Mouse (Mus musculus) thymus, postnatal 14 days (tissue): Measurements from ENCODE around the gene Rpl3.
"Not testable (repeated sequence)": the region's sequence is repeated elsewhere in the genome, so short reads cannot be mapped to it uniquely, and the experiment has no call there.

Source experiments
- DNase-seq: peaks from one replicate; pipeline ENCODE4 v3.0.0; 2021

The Rpl3 gene

GRCm38 (mm10) chr15:80091121-80091955 lies at the start of gene Rpl3, which contains the start of gene Syngr1:
Gene Rpl3 (minus strand): TSS chr15:80091868.
Gene Syngr1 (plus strand): TSS chr15:80091334.
- peak; percentile 92 for DNase-seq

- no peak for DNase-seq
Observed at GRCm38 (mm10) chr15:80140878-80141277, 49.2 kb upstream of the Rpl3 start.

- no peak for DNase-seq
Observed at GRCm38 (mm10) chr15:80140302-80140701, 48.6 kb upstream of the Rpl3 start.

DNA sequence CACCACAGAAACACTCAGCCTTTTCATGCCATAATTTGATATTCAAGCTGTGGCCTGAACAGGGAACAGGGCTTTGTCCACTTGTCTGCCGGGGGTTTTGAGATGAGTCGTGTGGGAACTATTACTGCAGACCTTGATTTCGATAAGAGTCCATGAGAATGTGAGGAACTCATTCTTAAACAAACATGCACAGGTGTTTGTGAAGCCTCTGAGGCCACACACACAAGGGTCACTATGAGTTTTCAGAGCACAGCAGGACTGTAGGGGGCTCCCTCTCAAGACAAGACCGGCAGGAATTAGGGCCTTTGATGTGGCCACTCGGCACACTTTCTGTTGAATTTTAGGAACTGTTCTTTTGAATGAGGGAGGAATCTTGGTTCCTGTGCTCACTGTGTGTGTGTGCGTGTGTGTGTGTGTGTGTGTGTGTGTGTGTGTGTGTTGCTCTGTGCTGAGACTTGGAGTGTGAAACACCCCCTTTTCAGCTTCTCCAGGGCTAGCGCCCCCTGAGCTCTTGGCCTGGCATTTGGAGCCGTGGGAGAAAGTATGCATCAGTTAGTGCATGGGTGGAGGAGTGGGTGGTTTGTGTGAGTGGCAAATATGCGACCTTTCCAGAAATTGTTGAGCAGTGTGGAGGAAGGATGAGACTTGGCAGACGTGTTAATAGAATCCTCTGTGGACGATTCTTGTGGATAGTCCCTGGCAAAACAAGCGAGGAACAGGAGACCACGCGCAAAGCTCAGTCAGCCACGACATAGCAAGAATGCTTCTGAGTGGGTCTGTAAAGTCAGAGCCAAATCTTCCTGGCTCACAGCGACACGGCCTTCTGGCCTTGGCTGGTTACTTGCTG lies 46.5 kb upstream of the Rpl3 start:
- DNase-seq = no peak

- DNase-seq = no peak
Observed at GRCm38 (mm10) chr15:80136645-80137044, 45.0 kb upstream of the Rpl3 start.

DNA sequence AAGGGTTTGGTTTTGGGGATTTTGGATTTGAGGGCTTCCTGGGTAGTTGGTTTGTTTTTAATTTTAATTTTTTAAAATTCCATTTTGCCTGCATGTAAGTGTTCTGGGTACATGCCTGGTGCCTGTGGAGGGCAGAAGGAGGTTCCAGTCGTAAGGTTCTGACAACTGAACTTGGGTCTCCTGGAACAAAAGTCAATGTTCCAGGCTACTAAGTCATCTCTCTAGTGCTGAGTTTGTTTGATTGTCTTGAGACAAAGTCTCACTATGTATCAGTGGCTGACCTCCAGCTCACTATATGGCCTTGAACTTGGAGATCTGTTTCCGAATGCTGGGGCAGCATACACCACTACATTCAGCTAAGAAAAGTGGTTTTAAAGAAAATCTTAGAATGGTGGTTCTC lies 43.8 kb upstream of the Rpl3 start:
- no peak for DNase-seq

DNA sequence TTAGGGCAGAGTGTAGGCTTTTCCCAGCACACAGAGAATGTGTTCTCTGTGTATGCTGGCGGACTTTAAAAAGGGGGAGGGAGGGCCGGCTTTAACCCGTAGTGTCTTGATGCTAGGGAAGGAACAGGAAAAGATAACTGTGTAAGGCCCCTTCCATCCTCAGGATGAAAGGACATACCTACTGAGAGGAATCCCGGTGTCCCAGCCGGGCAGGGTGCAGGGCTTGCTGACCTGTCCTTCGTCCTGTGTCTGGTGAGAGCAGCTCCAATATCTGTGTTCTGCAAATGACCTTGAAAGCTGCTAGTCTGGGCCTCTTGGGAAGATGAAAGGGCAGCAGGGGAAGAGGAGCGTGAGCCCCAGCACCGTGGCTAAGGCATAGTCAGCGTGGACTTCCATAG lies 42.8 kb upstream of the Rpl3 start:
- no peak for DNase-seq

DNA sequence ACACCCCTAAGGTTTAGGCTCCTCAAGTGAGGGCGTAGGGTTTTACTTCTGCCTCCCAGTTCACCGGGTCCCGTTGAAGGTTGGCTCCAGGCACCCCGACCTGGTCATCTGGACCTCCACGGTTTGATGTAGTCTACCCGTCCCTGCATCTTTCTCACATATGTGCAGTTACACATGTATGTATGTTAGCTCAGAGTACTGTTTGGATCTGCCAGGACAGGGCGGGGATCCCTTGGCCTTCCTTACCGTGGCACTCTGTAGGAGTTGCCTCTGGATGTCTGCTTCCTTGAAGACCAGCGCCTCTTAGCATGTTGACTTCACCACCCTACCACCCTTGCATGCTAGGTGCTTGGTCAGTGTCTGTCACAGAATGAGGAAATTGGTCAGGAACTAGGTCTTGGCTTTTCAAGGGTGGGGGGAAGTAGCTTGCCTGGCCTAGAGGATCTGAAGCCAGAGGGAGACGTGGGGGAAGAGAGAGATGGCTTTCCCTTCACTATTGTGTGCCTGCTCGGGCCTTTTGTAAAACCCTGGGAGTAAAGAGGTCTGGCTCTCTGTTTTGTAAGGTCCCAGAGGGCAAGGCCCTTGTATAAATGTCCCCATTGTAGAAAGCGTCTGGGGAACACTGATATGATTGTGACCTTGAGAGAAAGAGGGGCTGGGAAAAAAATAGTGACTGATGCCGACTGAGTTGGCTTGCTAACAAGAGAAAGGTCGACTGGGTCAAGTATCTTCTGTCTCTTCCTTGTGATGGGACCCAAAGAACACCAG lies 42.2 kb upstream of the Rpl3 start:
- DNase-seq = no peak

DNA sequence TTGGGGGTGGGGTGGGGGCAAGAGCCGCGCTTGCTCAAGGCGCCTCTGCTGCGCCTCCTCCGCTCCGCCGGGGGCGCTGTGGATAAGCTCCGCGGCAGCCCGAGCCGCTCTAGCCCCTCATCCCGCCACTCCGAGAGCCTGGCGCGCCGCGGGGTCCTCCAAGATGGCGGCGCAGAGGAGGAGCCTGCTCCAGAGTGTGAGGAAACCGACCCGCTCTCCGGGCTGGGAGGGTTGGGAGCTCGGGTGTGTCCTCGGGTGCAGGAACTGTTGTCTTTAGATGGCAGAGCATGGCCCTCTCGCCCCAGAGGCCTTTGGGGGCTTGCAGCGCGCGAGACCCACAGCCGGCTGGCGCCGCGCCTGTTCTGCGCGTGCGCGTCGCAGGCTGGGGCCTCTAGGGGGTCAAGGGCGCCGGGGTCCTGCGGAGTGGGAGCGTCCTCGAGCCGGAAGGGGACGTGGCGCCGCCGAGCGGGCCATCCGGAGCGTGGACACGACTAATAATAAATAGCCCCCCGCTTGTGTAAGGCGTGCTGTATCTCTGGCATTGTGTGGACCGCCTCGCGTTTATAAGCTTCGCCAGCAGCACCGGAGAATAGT lies 41.4 kb upstream of the Rpl3 start, which contains the start of gene Tab1:
Gene Tab1 (plus strand): TSS at position 135 of the 594 bp plus-strand sequence.
- peak; percentile 94 for DNase-seq

GRCm38 (mm10) chr15:80132452-80132851 lies 40.8 kb upstream of the Rpl3 start:
- DNase-seq = no peak

- no peak for DNase-seq
Observed at GRCm38 (mm10) chr15:80131421-80131820, 39.8 kb upstream of the Rpl3 start.

DNA sequence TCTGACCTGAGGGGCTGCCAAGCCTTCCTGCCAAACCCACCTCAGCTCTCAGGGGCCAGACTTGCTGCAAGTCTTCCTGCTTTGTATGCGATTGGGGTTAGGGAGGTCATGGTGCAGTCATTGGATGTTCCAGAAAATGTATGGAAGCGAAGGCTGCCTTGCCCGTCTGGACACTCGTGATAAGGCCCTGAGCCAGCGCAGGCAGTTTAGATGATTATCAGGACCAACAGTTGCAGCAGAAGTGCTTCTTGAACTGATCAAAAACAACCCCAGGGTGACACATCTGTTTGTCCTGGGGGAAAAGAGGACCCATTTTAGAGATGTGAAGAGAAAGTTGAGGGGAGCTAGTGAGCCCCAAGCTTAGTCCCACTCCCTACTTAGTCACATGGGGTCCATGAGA lies 39.0 kb upstream of the Rpl3 start:
- DNase-seq = no peak

GRCm38 (mm10) chr15:80129982-80130381 lies 38.3 kb upstream of the Rpl3 start:
- DNase-seq = no peak

DNA sequence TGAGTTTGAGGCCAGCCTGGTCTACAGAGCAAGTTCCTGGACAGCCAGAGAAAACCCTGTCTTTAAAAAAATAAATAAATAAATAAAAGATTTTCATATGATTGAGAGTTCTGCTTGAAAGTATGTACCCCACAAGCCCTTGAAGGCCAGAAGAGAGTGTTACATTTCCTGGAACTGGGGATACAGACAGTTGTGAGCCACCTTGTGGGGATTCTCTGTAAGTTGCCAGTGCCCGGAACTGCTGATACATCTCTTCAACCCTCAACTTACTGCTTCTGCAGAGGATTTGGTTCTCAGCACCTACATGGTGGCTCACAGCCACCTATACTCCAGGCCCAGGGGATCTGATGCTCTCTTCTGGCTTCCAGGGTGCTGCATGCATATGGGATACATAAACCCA lies 35.5 kb upstream of the Rpl3 start:
- DNase-seq = peak; percentile 44

DNA sequence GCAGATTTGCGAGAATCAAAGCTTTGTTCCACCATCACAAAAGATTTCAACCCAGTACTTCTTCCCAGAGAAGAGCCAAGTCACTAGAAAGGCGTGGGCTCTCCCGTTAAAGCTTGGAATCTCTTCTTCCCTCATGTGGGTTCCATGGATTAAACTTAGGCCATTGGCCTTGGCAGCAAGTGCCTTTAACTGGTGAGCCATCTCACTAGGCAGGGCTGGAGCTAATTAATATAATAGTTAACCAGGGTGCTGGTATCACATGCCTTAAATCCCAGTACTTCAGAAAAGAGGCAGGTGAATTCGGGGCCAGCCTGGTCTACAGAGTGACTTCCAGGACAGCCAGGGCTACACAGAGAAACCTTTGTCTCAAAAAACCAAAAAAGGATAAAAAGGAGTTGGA lies 33.0 kb upstream of the Rpl3 start:
- no peak for DNase-seq

- DNase-seq = not testable (repeated sequence)
Observed at GRCm38 (mm10) chr15:80122431-80122830, 30.8 kb upstream of the Rpl3 start.

DNA sequence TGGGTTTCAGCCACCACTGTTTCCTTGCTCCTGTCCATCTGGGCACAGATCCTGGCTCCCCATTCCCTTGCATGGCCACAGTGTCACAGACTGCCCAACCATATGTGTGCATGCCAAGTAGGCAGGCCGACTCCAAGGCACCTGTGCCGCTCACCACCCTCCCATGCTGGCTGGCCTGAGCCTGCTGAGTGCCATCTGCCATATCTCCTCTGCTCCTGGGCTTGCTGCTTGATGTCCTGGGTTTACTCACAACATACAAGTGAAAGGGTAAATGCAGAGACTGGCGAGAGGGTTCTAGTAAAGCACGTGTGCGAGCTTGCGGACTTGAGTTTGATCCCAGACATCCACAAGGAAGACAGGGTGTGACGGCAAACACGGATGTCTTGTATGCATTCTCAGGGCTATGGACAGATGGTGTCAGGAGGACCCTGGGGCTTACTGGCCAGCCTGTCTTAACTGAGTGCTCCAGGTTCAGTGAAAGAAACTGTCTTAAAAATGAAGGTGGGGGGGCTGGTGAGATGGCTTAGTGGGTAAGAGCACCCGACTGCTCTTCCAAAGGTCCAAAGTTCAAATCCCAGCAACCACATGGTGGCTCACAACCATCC lies 30.2 kb upstream of the Rpl3 start:
- no peak for DNase-seq

- DNase-seq = no peak
Observed at GRCm38 (mm10) chr15:80119076-80119475, 27.4 kb upstream of the Rpl3 start.

DNA sequence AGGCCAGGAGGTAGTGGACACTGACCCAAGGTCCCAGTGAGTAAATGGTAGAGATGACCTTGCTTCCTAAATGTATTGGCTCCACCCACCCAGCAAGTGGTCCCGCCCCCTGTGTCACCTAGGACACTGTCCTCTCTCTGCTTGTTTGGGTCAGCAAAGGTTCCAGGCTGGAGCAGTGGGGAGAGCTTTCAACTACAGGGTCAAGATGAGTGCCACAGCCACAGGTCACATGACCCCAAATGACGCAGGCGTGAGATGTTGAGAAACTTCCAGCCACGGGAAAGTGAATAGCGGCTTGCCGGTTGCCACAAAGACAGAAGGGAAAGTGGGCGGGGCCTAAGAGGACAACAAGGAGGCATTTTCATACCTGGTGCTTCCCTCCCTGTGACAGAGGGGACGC lies 25.5 kb upstream of the Rpl3 start:
- no peak for DNase-seq

DNA sequence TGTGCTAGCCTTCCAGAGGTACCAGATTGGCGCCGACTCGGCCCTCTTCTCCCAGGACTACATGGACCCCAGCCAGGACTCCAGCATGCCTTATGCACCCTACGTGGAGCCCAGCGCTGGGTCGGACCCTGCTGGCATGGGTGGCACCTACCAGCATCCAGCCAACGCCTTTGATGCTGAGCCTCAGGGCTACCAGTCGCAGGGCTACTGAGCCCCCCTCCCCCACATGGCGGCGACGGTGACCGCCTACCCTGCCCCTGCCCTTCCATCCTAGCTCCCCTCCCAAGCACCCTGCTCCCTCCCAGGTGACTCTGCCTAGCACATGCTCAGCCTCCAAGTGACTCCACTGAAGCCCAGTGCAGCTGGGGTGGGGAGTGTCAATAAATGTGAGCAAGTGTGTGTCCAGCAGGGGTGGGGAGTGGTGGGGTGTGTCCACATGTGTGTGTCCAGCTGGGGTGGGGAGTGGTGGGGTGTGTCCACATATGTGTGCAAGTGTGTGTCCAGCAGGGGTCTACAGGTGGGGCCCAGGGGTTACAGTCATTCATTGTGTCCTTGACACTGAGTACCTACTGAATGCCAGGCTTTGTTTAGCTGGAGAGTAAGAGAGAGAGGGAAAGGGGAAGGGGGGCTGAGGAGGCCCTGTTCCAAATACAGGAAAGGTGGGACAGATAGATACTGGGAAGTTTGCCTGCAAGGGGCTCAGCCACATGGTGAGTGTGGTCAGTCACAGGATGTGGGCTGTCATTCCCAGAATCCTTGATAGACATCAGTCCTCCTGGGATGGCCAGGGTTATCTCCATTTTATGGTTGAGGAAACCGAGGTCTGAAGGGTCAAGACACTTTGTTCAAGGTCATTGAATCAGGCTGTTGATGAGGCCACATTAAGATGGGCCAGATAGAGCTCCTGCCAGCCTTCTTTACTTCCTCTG lies 24.5 kb upstream of the Rpl3 start:
- DNase-seq = no peak

DNA sequence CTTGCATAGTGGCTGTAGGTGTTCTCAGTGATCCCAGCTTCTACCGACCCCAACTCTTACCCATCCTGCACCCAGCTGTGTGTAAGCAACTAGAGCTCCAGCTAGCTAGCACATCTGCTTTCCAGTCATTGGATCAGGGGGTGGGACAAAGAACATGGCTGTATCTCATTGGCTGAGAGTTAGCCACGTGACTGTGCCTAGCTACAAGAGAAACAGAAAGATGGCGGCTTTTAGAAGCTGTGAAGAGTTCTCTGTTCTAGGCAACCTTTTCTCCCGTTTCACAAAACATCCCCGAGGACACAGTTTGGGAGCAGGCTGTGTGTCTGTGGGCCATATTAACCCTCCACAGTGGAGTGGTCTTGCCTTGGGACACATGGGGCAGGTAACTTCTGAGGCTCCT lies 23.6 kb upstream of the Rpl3 start:
- DNase-seq = no peak
